Comparison of ENCODE assay signal across 11 mouse cellular contexts in the genomic region with DNA sequence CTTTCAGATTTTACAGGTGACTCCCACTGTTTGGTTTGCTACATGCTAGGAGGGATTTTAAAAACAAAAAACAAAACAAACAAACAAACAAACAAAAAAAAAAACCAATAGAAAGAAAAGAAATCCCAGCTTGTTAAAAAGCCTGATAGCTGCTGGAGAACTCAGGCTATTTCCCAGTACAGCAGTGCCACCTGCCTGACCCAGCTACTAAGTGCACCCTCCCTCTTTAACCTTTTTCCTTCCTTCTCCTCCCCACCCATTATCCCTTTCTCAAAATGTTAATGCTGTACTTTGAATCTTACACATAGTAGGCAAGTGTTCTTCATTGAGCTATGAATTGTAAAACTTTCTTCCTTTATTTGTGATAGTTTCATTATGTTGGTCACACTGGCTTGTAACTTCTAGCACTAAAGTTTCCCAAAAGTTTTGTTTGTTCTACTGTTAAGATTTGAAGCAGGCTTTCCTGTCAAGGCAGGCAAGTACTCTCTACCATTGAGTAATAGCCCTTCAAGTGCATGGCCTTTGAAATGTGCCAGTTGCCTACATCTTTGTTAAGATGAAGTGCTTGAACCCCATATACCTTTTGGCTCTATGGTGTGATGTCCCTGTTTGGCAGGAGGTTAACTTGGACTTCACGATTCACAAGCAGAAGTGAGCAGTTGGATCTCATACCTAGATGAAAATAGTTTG. TPM values are rescaled to one million over a fixed set of nuclear protein-coding genes. Genes with fewer than 3 reads are reported as not detected.
DNase-seq lines count a peak whose midpoint lies in the region; ATAC-seq and TF ChIP-seq lines count a peak whose summit lies in the region.
"Had no signal": no experiment of that assay in that cellular context is flagged by ENCODE, and none has a peak within 500 bp of the region (broad histone marks: within the 10 kb centered on the region; RNA-seq: fewer than 3 reads in every experiment).

No protein-coding gene starts in this region.

- H3K4me3 ChIP-seq in heart, embryonic 16.5 days (ENCODE audit: low read length): no peak overlapping the region
- H3K4me3 ChIP-seq in embryonic fibroblast, embryonic 13.5 days (ENCODE audit: insufficient read depth, low read length): no peak overlapping the region
- no peak overlapping the region for H3K4me3 ChIP-seq in stomach, postnatal 0 days (ENCODE audit: low read depth, low read length)
- H3K4me3 ChIP-seq: embryonic facial prominence, embryonic 12.5 days; megakaryocyte, embryonic 14.5 days had no signal

- no peak for ATAC-seq in heart, embryonic 16.5 days (replicated peaks; ENCODE audit: extremely low read depth, insufficient read depth, low FRiP score)
- ATAC-seq in stomach, postnatal 0 days (ENCODE audit: low FRiP score, low TSS enrichment): no peak

- H3K36me3 ChIP-seq in heart, embryonic 16.5 days (ENCODE audit: control insufficient read depth, insufficient read depth): 0 out of 2 replicates have a peak, but pooled peaks cover 2% of the 10 kb centered on the region
- H3K36me3 ChIP-seq in stomach, postnatal 0 days (ENCODE audit: control insufficient read depth, insufficient read depth, low read length): no peaks in the 10 kb centered on the region
- H3K36me3 ChIP-seq: embryonic facial prominence, embryonic 12.5 days had no signal

- TF ChIP-seq CTCF in embryonic fibroblast, embryonic 13.5 days (IDR thresholded peaks at IDR 0.05; ENCODE audit: borderline replicate concordance, insufficient read depth, low read length): peak; percentile 56; the same call in 1 of the 2 replicates
- peak; percentile 73 for TF ChIP-seq CTCF in stomach, postnatal 0 days (IDR thresholded peaks at IDR 0.05; ENCODE audit: low read depth)

- 68% methylated on average over 1 of the region's 1 CpGs for WGBS in heart, embryonic 16.5 days
- 71% methylated on average over 1 of the region's 1 CpGs for WGBS in stomach, postnatal 0 days

- no peak for DNase-seq in heart, adult 11 months
- peak; percentile 35 for DNase-seq in thymus, postnatal 4 days
- no peak for DNase-seq in thymus, postnatal 14 days
- peak; percentile 26 for DNase-seq in stomach, postnatal 0 days (ENCODE audit: low spot score)
- DNase-seq in right cerebral cortex, postnatal 4 days: no peak
- DNase-seq in gastrocnemius, postnatal 4 days (ENCODE audit: low spot score in 2 of 2): no peak
- DNase-seq: heart, adult 18-20 months had no signal

- no peak for TF ChIP-seq EP300 in stomach, postnatal 0 days (optimal IDR thresholded peaks at IDR 0.05)

- H3K9ac ChIP-seq in heart, embryonic 16.5 days (ENCODE audit: low read length): no peak overlapping the region
- no peak overlapping the region for H3K9ac ChIP-seq in stomach, postnatal 0 days (ENCODE audit: low read length)
- H3K9ac ChIP-seq: embryonic facial prominence, embryonic 12.5 days had no signal

- H3K27ac ChIP-seq in heart, embryonic 16.5 days (ENCODE audit: low read length): peak overlapping the region; percentile 29
- no peak overlapping the region for H3K27ac ChIP-seq in embryonic fibroblast, embryonic 13.5 days (ENCODE audit: insufficient read depth, low read length)
- H3K27ac ChIP-seq in stomach, postnatal 0 days (replicated peaks): no peak overlapping the region
- H3K27ac ChIP-seq: embryonic facial prominence, embryonic 12.5 days had no signal

- no peak for TF ChIP-seq POLR2A in embryonic fibroblast, embryonic 13.5 days (IDR thresholded peaks at IDR 0.05; ENCODE audit: low read depth, low read length)

- peaks cover 20% of the 10 kb centered on the region for H3K4me1 ChIP-seq in heart, embryonic 16.5 days (ENCODE audit: control insufficient read depth, insufficient read depth, low read length)
- no peaks in the 10 kb centered on the region for H3K4me1 ChIP-seq in embryonic fibroblast, embryonic 13.5 days (ENCODE audit: control insufficient read depth, insufficient read depth, low read length)
- no peaks in the 10 kb centered on the region for H3K4me1 ChIP-seq in stomach, postnatal 0 days (replicated peaks; ENCODE audit: control insufficient read depth, insufficient read depth)

- H3K27me3 ChIP-seq in heart, embryonic 16.5 days (ENCODE audit: control insufficient read depth, insufficient read depth, low read length): no peaks in the 10 kb centered on the region
- no peaks in the 10 kb centered on the region for H3K27me3 ChIP-seq in stomach, postnatal 0 days (ENCODE audit: control insufficient read depth, insufficient read depth, low read length)
- H3K27me3 ChIP-seq: embryonic facial prominence, embryonic 12.5 days; megakaryocyte, embryonic 14.5 days had no signal

- H3K4me2 ChIP-seq in heart, embryonic 16.5 days (ENCODE audit: low read depth, low read length): no peak overlapping the region
- H3K4me2 ChIP-seq in stomach, postnatal 0 days (replicated peaks; ENCODE audit: low read depth): no peak overlapping the region
- H3K4me2 ChIP-seq: embryonic facial prominence, embryonic 12.5 days had no signal

- no peaks in the 10 kb centered on the region; the same call in 1 of the 2 replicates for H3K9me3 ChIP-seq in heart, embryonic 16.5 days (replicated peaks; ENCODE audit: control insufficient read depth, low read length)
- H3K9me3 ChIP-seq in stomach, postnatal 0 days (ENCODE audit: control insufficient read depth, low read length): no peaks in the 10 kb centered on the region
- H3K9me3 ChIP-seq: embryonic facial prominence, embryonic 12.5 days; megakaryocyte, embryonic 14.5 days had no signal

RNA-seq across cellular contexts. Expression of gene Gpr22, which starts 6.0 kb away (rescaled TPM):
- polyA plus RNA-seq in heart, embryonic 16.5 days (2015; fragmentation: Nextera tagmentation; extraction: Ambion mirVana): 7.5 and 8.1 TPM in 2 replicates
- not detected in 2 replicates for polyA plus RNA-seq in embryonic fibroblast, embryonic 13.5 days (2011; ENCODE audit: insufficient read length, low read depth, missing spikeins)
- polyA plus RNA-seq in stomach, postnatal 0 days (2015; fragmentation: Nextera tagmentation; extraction: Ambion mirVana): 1.5 and 1.7 TPM in 2 replicates
- not detected for total RNA-seq in gastrocnemius, postnatal 4 days (2021)

Comparison
In these comparisons a context has a peak if more than half of its experiments do, and no peak if none do; other contexts are left out.
1. DNase-seq: peak in thymus, postnatal 4 days (single experiment) and stomach, postnatal 0 days (single experiment); none in heart, adult 11 months (single experiment), thymus, postnatal 14 days (single experiment), right cerebral cortex, postnatal 4 days (single experiment) and gastrocnemius, postnatal 4 days (0 of 2).